Mouse (Mus musculus) hindbrain, embryonic 14.5 days (tissue): ENCODE data around the gene Tbc1d21. TPM values are rescaled to one million over a fixed set of nuclear protein-coding genes. Genes with fewer than 3 reads are reported as not detected.

Experiments used
- ATAC-seq: fragments of 200-750 bp; cut with Nextera tagmentation; 2 replicates; pipeline ENCODE4 v1.8.0; 2017; ENCODE audit warnings: moderate number of reproducible peaks, mild to moderate bottlenecking, moderate TSS enrichment, moderate library complexity; ENCODE audit not compliant: low FRiP score
- DNase-seq: peaks from one replicate; pipeline ENCODE4 v3.0.0-alpha.2; 2015; ENCODE audit warnings: low spot score
- H3K27ac ChIP-seq: fragments of 300-500 bp; sonication (generic); 2 replicates; pipeline ENCODE4 v1.5.1; 2014; ENCODE audit warnings: mild to moderate bottlenecking, moderate library complexity
- H3K27me3 ChIP-seq: fragments of 300-500 bp; sonication (generic); 2 replicates; pipeline ENCODE4 v1.6.1; 2014; ENCODE audit warnings: mild to moderate bottlenecking, low read length, mixed read lengths; ENCODE audit not compliant: control insufficient read depth, insufficient read depth
- H3K36me3 ChIP-seq: fragments of 300-500 bp; sonication (generic); replicated peaks from 2 replicates; pipeline ENCODE4 v1.6.1; 2014; ENCODE audit not compliant: control insufficient read depth, insufficient read depth
- H3K4me1 ChIP-seq: fragments of 300-500 bp; sonication (generic); replicated peaks from 2 replicates; pipeline ENCODE4 v1.6.1; 2014; ENCODE audit warnings: antibody characterized with exemption, low read length, mixed read lengths; ENCODE audit not compliant: control insufficient read depth, insufficient read depth
- H3K4me2 ChIP-seq: fragments of 300-500 bp; sonication (generic); replicated peaks from 2 replicates; pipeline ENCODE4 v1.6.1; 2014; ENCODE audit warnings: mild to moderate bottlenecking, moderate library complexity
- H3K4me3 ChIP-seq: fragments of 300-500 bp; sonication (generic); replicated peaks from 2 replicates; pipeline ENCODE4 v1.5.1; 2014; ENCODE audit warnings: mild to moderate bottlenecking, low read length
- H3K9ac ChIP-seq: fragments of 300-500 bp; sonication (generic); 2 replicates; pipeline ENCODE4 v1.6.1; 2014
- H3K9me3 ChIP-seq: fragments of 300-500 bp; sonication (generic); 2 replicates; pipeline ENCODE4 v1.6.1; 2016; ENCODE audit warnings: low read length; ENCODE audit not compliant: control insufficient read depth
- WGBS: fragments of 180-500 bp; shearing (Covaris S2); extraction: QIAGEN DNeasy Blood & Tissue Kit; methylation state at CpG from one replicate; pipeline ENCODE4 v1.1.7; 2014; 5-methylcytosine and 5-hydroxymethylcytosine counted together
- polyA plus RNA-seq: library from polyadenylated mRNA; unstranded; fragments of >200 nt; fragmentation: Nextera tagmentation; extraction: Ambion mirVana; gene quantifications from 2 replicates; pipeline ENCODE4 v1.2.1, GENCODE M21; 2014

Tbc1d21 gene
- polyA plus RNA-seq, 1 experiment from 2014 or later = not detected

DNA sequence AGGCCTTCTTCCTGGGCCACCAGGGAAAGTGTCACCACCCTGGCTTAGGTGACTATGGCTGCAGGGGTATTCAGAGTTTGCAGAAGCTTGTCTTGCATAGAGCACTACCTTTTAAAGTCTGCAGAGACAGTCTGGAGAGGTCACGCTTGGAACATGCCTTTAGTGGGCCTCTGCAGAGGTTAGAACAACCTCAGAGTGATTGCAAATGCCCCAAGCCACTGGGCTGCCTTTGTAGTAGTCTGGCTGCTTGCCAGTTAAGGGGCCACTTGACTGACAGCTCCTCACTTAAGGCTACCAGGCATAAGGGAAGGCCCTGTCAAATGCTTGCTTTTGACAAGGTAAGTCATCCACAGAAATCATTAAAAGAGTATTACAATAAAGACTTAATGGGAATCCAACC lies 42.9 kb downstream of the Tbc1d21 start:
- no peaks in the 10 kb centered on the region for H3K9me3 ChIP-seq
- H3K36me3 ChIP-seq = no peaks in the 10 kb centered on the region
- H3K9ac ChIP-seq = no peak overlapping the region
- H3K4me2 ChIP-seq = no peak overlapping the region
- H3K4me1 ChIP-seq = peaks cover 2% of the 10 kb centered on the region; the same call in 1 of the 2 replicates
- ATAC-seq (no peak), DNase-seq (peak; percentile 24)
- H3K27me3 ChIP-seq = no peaks in the 10 kb centered on the region
- H3K27ac ChIP-seq = no peak overlapping the region
- no peak overlapping the region for H3K4me3 ChIP-seq
- WGBS = 65% methylated on average over 1 of the region's 1 CpGs

DNA sequence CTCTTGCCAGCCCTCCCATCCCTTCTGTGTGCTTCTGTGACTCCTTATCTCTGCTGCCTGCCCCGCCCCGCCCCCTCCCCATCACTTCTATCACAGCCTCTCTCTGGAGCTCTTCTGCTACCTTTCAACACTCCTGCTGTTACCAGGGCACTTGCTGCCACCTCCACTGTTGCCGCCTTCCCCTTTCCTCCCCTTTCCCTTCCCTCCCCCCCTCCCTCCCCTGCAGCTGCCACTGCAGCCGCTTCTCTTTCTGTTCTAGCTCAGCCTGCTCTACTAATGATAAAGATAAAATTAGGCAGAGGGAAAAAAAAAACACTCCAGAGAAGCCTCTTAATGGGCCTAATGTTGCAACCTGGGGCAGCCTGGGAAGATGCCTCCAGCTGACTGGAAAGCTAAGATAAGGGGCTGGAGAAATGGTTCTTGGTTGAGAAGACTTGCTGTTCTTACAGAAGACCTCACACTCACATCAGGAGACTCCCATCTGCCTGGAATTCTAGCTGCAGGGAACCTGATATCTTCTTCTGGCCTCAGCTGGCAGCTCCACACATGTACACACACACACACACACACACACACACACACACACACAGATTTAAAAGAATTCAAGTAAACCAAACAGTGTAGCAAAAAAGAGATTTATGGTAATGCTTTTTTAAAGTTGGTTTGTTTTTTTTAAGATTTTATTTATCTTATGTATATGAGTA lies 43.6 kb downstream of the Tbc1d21 start:
- Histone ChIP-seq H3K4me2 (no peak overlapping the region), H3K27ac (no peak overlapping the region), H3K9me3 (no peaks in the 10 kb centered on the region), H3K9ac (no peak overlapping the region), H3K4me1 (peaks cover 2% of the 10 kb centered on the region; the same call in 1 of the 2 replicates), H3K36me3 (no peaks in the 10 kb centered on the region), H3K4me3 (no peak overlapping the region), H3K27me3 (no peaks in the 10 kb centered on the region)
- ATAC-seq (no peak), DNase-seq (peak; percentile 22)
- WGBS = 26% methylated on average over 4 of the region's 4 CpGs

DNA sequence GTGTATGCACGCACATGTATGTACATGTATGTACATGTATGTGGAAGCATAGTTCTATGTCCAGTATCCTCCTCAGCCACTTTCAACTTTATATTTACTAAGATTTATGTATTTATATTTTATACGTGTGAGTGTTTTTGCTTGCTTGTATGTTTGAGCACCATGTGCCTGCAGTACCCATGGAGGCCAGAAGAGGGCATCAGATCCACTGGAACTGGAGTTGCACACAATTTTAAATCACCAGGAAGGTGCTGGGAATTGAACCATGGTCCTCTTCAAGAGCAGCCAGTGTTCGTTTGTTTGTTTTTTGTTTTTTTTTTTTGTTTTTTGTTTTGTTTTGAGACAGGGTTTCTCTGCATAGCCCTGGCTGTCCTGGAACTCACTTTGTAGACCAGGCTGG lies 48.6 kb downstream of the Tbc1d21 start:
- no peak overlapping the region for H3K4me3 ChIP-seq
- H3K4me2 ChIP-seq = no peak overlapping the region
- H3K36me3 ChIP-seq = no peaks in the 10 kb centered on the region
- H3K27ac ChIP-seq = no peak overlapping the region
- no peak overlapping the region for H3K9ac ChIP-seq
- H3K9me3 ChIP-seq = no peaks in the 10 kb centered on the region
- DNase-seq = no peak
- peaks cover 5% of the 10 kb centered on the region; the same call in 1 of the 2 replicates for H3K4me1 ChIP-seq
- ATAC-seq = no peak
- 96% methylated on average over 3 of the region's 3 CpGs for WGBS
- H3K27me3 ChIP-seq = no peaks in the 10 kb centered on the region

DNA sequence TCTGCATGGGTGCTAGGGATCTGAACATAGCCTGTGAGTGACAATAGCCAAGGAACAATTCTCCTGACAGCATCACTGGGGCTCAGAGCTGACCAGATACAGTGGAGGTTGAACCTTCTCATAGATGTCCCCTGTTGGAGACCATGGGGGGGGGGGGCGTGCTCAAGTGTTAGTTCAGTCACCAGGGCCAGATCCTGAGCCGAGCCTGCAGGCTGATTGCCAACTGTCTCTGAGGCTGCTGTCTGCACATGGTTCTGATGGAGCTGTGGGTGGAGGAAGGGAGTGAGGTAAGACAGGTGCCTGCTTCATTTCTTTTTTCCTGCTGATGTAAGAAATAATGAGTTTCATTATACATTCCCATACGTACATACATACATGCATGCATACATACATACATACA lies 51.9 kb downstream of the Tbc1d21 start:
- WGBS = 77% methylated on average over 3 of the region's 3 CpGs
- no peak for DNase-seq
- H3K27me3 ChIP-seq = peaks cover 2% of the 10 kb centered on the region; the same call in 1 of the 2 replicates
- no peaks in the 10 kb centered on the region for H3K36me3 ChIP-seq
- H3K4me2 ChIP-seq = no peak overlapping the region
- ATAC-seq = no peak
- no peak overlapping the region for H3K9ac ChIP-seq
- H3K4me3 ChIP-seq = no peak overlapping the region
- H3K4me1 ChIP-seq = peaks cover 25% of the 10 kb centered on the region; the same call in 1 of the 2 replicates
- no peak overlapping the region for H3K27ac ChIP-seq
- H3K9me3 ChIP-seq = no peaks in the 10 kb centered on the region

DNA sequence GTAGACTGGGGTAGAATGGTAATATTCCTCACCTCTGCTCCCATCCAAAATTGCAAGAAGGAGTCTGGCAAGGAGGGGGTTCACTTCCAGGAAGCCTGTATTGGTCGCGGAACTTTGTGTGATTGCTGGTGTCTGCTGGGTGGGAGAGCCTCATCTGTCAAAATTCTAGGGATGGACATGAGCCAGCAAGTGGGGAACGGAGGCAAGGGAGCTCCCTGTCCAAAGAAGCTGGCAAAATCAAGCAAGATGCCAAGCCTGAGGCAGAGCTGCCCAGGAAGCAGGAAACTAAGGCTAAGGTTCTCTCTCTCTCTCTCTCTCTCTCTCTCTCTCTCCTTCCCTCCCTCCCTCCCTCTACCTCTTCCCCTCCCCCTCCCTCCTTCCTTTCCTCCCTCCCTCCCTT lies 52.9 kb downstream of the Tbc1d21 start:
- no peak overlapping the region for H3K4me3 ChIP-seq
- no peak overlapping the region for H3K27ac ChIP-seq
- H3K4me2 ChIP-seq = no peak overlapping the region
- no peak for DNase-seq
- ATAC-seq = no peak
- peaks cover 34% of the 10 kb centered on the region for H3K4me1 ChIP-seq
- H3K9ac ChIP-seq = no peak overlapping the region
- no peaks in the 10 kb centered on the region for H3K36me3 ChIP-seq
- peaks cover 11% of the 10 kb centered on the region for H3K27me3 ChIP-seq
- H3K9me3 ChIP-seq = no peaks in the 10 kb centered on the region
- WGBS = 73% methylated on average over 3 of the region's 3 CpGs

DNA sequence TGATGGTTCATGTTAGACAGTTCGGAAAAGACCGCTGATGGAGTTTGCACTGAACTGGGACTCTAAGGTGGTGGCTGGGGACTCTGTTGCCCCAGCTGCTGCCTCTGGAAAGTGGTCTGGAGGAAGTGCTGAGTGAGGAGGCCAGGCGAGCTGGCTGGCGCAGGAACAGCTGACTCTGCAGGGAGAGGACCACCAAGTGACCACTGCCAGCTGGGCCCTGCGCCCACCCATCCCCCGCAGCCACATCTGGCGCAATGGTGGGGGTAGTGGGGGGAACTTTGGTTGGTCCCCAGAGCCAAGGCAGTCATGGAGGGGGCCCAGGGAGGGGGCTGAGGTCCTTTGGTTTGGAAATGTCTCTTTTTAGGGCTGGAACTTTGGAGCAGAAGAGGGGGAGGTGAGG lies 53.5 kb downstream of the Tbc1d21 start:
- ATAC-seq (no peak), DNase-seq (no peak)
- no peaks in the 10 kb centered on the region for H3K9me3 ChIP-seq
- peaks cover 39% of the 10 kb centered on the region for H3K4me1 ChIP-seq
- H3K36me3 ChIP-seq = no peaks in the 10 kb centered on the region
- 61% methylated on average over 7 of the region's 7 CpGs for WGBS
- no peak overlapping the region for H3K9ac ChIP-seq
- H3K4me2 ChIP-seq = no peak overlapping the region
- no peak overlapping the region for H3K27ac ChIP-seq
- peaks cover 17% of the 10 kb centered on the region for H3K27me3 ChIP-seq
- H3K4me3 ChIP-seq = no peak overlapping the region

DNA sequence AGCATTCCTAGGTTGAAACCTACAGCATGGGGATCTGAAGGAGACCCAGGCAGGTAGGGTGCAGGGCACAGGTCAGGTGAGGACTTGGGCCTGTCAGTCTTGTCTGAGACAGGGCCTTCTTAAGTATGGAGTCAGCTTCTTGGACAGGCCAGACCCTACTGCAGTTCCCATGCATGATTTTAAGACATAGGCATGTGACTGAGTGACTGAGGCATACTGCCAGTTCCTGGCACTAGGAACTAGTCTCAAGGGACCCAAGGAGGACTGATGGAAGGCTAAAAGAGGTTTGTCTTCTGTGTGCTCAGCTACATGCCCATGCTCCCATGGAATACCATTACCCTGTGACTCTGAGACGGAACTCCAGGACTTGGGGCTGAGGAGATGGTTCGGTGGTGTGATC lies 54.4 kb downstream of the Tbc1d21 start:
- Histone ChIP-seq H3K27me3 (peaks cover 26% of the 10 kb centered on the region), H3K27ac (0 out of 2 replicates have a peak overlapping the region, but pooled peaks have one; percentile 47), H3K4me2 (no peak overlapping the region), H3K4me1 (peaks cover 39% of the 10 kb centered on the region), H3K9me3 (no peaks in the 10 kb centered on the region), H3K36me3 (no peaks in the 10 kb centered on the region), H3K4me3 (no peak overlapping the region), H3K9ac (no peak overlapping the region)
- DNase-seq = no peak
- WGBS = 86% methylated on average over 2 of the region's 2 CpGs
- no peak for ATAC-seq

DNA sequence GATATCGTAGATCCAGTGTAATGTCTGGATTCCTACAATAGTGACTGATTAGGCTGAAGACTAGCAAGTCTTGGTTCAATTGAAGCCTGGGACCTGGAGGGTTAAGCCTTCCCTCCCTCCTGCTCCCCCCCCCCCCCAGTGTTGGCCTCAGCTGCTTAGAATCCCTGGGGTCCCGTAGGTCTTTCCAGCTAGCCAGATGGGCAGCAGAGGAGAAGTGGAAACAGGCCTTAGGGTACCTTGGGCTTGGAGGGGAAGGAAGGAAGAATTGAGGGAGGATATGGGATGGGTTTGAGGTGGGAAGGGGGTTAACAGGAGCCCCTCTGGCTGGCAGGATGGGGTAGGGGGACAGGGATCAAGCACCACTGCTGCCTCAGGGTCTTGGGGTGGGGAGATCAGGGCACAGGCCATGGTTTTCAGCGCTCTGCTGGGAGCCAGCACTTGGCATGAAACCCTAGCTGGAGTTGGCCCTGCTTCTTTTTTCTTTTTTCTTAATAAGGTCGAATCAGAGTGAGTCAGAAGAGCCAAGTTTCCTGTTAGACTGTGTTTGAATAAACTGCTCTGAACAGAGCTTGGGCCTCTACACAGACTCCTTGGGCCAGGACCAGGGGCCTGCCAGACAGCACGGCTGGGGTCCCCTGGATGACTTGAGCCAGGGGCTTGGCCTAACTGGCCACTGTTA lies 55.4 kb downstream of the Tbc1d21 start:
- no peaks in the 10 kb centered on the region for H3K36me3 ChIP-seq
- DNase-seq (no peak), ATAC-seq (peak; percentile 46; the same call in 1 of the 2 replicates)
- 41% methylated on average over 5 of the region's 5 CpGs for WGBS
- 0 out of 2 replicates have a peak overlapping the region, but pooled peaks have one; percentile 24 for H3K9ac ChIP-seq
- peaks cover 39% of the 10 kb centered on the region for H3K4me1 ChIP-seq
- H3K9me3 ChIP-seq = no peaks in the 10 kb centered on the region
- H3K4me2 ChIP-seq = no peak overlapping the region
- no peak overlapping the region for H3K4me3 ChIP-seq
- peaks cover 26% of the 10 kb centered on the region for H3K27me3 ChIP-seq
- peak overlapping the region; percentile 47; the same call in 1 of the 2 replicates for H3K27ac ChIP-seq

DNA sequence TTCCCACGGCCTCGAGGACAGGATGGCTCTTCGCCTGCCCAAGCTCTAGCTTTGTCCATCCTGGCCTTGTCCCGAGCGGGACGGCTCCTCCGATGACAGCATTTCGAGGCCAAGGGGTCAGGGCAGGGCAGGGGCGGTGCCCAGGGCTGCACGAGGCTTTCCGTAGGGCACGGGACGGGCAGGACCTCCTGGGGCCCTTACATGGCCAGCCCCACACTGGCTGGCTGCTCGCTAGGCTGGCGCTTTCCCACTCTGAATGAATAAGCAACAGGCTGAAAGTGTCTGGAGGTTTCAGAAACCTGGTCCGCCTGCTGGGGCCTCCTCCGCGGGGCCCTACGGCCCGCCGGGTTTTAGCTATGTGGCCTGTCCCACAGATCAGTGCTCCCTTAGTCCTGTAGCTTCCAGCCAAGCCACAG lies 57.3 kb downstream of the Tbc1d21 start, which contains the start of gene Loxl1:
Gene Loxl1 (minus strand): TSS at position 243 of the 416 bp plus-strand sequence.
- H3K4me2 ChIP-seq = peak within 1 kb of the TSS; percentile 59
- DNase-seq = peak; percentile 59
- ATAC-seq = peak; percentile 19; the same call in 1 of the 2 replicates
- peak within 1 kb of the TSS; percentile 46 for H3K9ac ChIP-seq
- H3K36me3 ChIP-seq = no peaks in the 10 kb centered on the region
- no peak within 1 kb of the TSS; the same call in 1 of the 2 replicates for H3K27ac ChIP-seq
- peaks cover 42% of the 10 kb centered on the region for H3K4me1 ChIP-seq
- WGBS = under 1% methylated on average over 21 of the region's 21 CpGs
- no peaks in the 10 kb centered on the region for H3K9me3 ChIP-seq
- H3K27me3 ChIP-seq = peaks cover 26% of the 10 kb centered on the region
- peak within 1 kb of the TSS; percentile 35 for H3K4me3 ChIP-seq
